ENCODE assay signal across 8 mouse cellular contexts in genomic region chr11:69036486-69037230, GRCm38 (mm10). TPM values are rescaled to one million over a fixed set of nuclear protein-coding genes. Genes with fewer than 3 reads are reported as not detected.
DNase-seq lines count a peak whose midpoint lies in the region; ATAC-seq and TF ChIP-seq lines count a peak whose summit lies in the region.

No protein-coding gene starts in this region.

- peak overlapping the region; percentile 66 for H3K9ac ChIP-seq in heart, embryonic 15.5 days
- H3K9ac ChIP-seq in liver, embryonic 15.5 days = peak overlapping the region; percentile 64
- H3K9ac ChIP-seq in neural tube, embryonic 15.5 days (replicated peaks) = peak overlapping the region; percentile 75

- H3K27me3 ChIP-seq in heart, embryonic 15.5 days = no peaks in the 10 kb centered on the region
- no peaks in the 10 kb centered on the region for H3K27me3 ChIP-seq in liver, embryonic 15.5 days
- H3K27me3 ChIP-seq in neural tube, embryonic 15.5 days (replicated peaks) = no peaks in the 10 kb centered on the region

- DNase-seq in 416B (ENCODE audit: low read depth) = peak; percentile 88
- peak; percentile 83 for DNase-seq in adrenal gland, postnatal 25 days
- peak; percentile 87 to 91 for DNase-seq in kidney, postnatal 36 days
- peak; percentile 85 for DNase-seq in testis, postnatal 10 days (ENCODE audit: low spot score)

- ATAC-seq in heart, embryonic 15.5 days (replicated peaks; ENCODE audit: insufficient number of reproducible peaks, insufficient read depth, low FRiP score, low read depth) = no peak
- ATAC-seq in liver, embryonic 15.5 days (ENCODE audit: insufficient read depth) = peak; percentile 10; the same call in 1 of the 2 replicates
- ATAC-seq in neural tube, embryonic 15.5 days (ENCODE audit: low FRiP score) = 0 out of 2 replicates have a peak, but pooled peaks have one; percentile 30

- no peak for TF ChIP-seq CTCF in embryonic fibroblast, embryonic 13.5 days (IDR thresholded peaks at IDR 0.05; ENCODE audit: borderline replicate concordance, insufficient read depth, low read length)

- H3K36me3 ChIP-seq in heart, embryonic 15.5 days = peaks cover 34% of the 10 kb centered on the region
- H3K36me3 ChIP-seq in liver, embryonic 15.5 days (replicated peaks) = peaks cover 36% of the 10 kb centered on the region
- peaks cover 32% of the 10 kb centered on the region for H3K36me3 ChIP-seq in neural tube, embryonic 15.5 days

- H3K4me1 ChIP-seq in embryonic fibroblast, embryonic 13.5 days (ENCODE audit: control insufficient read depth, insufficient read depth, low read length) = peaks cover 10% of the 10 kb centered on the region
- peaks cover 26% of the 10 kb centered on the region for H3K4me1 ChIP-seq in heart, embryonic 15.5 days (replicated peaks)
- H3K4me1 ChIP-seq in liver, embryonic 15.5 days (replicated peaks) = peaks cover 60% of the 10 kb centered on the region
- peaks cover 32% of the 10 kb centered on the region for H3K4me1 ChIP-seq in neural tube, embryonic 15.5 days

- TF ChIP-seq POLR2A in embryonic fibroblast, embryonic 13.5 days (IDR thresholded peaks at IDR 0.05; ENCODE audit: low read depth, low read length) = peak; percentile 77

- WGBS in heart, embryonic 15.5 days = 10% methylated on average over 20 of the region's 20 CpGs
- WGBS in liver, embryonic 15.5 days (ENCODE audit: insufficient replicate concordance) = 8% methylated on average over 20 of the region's 20 CpGs
- WGBS in neural tube, embryonic 15.5 days = 10% methylated on average over 20 of the region's 20 CpGs

- H3K4me3 ChIP-seq in embryonic fibroblast, embryonic 13.5 days (ENCODE audit: insufficient read depth, low read length) = peak overlapping the region; percentile 74
- peak overlapping the region; percentile 73 for H3K4me3 ChIP-seq in heart, embryonic 15.5 days
- H3K4me3 ChIP-seq in liver, embryonic 15.5 days (replicated peaks) = peak overlapping the region; percentile 71
- peak overlapping the region; percentile 67 for H3K4me3 ChIP-seq in neural tube, embryonic 15.5 days (replicated peaks)

- peak overlapping the region; percentile 59 for H3K4me2 ChIP-seq in heart, embryonic 15.5 days
- H3K4me2 ChIP-seq in liver, embryonic 15.5 days = peak overlapping the region; percentile 88
- peak overlapping the region; percentile 70 for H3K4me2 ChIP-seq in neural tube, embryonic 15.5 days

- H3K27ac ChIP-seq in embryonic fibroblast, embryonic 13.5 days (ENCODE audit: insufficient read depth, low read length) = peak overlapping the region; percentile 70
- H3K27ac ChIP-seq in heart, embryonic 15.5 days = peak overlapping the region; percentile 81
- peak overlapping the region; percentile 79 for H3K27ac ChIP-seq in liver, embryonic 15.5 days (replicated peaks)
- peak overlapping the region; percentile 88 for H3K27ac ChIP-seq in neural tube, embryonic 15.5 days (replicated peaks)

- no peaks in the 10 kb centered on the region for H3K9me3 ChIP-seq in heart, embryonic 15.5 days (replicated peaks)
- no peaks in the 10 kb centered on the region for H3K9me3 ChIP-seq in liver, embryonic 15.5 days (replicated peaks)
- H3K9me3 ChIP-seq in neural tube, embryonic 15.5 days (replicated peaks) = no peaks in the 10 kb centered on the region

RNA-seq across cellular contexts. Expression of gene Aurkb, which starts 8.8 kb away (rescaled TPM):
- 9.7 and 11.8 TPM in 2 replicates for total RNA-seq in adrenal gland, postnatal 25 days (2021)
- 31.5 and 44.0 TPM in 2 replicates for polyA plus RNA-seq in embryonic fibroblast, embryonic 13.5 days (2011; ENCODE audit: insufficient read length, low read depth, missing spikeins)
- polyA plus RNA-seq in heart, embryonic 15.5 days (2015; fragmentation: Nextera tagmentation; extraction: Ambion mirVana) = 64.3 and 92.4 TPM in 2 replicates
- polyA plus RNA-seq in liver, embryonic 15.5 days (2015; fragmentation: Nextera tagmentation; extraction: Ambion mirVana) = 111 and 115 TPM in 2 replicates
- polyA plus RNA-seq in neural tube, embryonic 15.5 days (2015; fragmentation: Nextera tagmentation; extraction: Ambion mirVana) = 15.6 and 47.4 TPM in 2 replicates

RNA-seq across cellular contexts. Expression of gene Ctc1, which starts 20.9 kb away (rescaled TPM):
- 32.9 and 33.9 TPM in 2 replicates for total RNA-seq in adrenal gland, postnatal 25 days (2021)
- polyA plus RNA-seq in embryonic fibroblast, embryonic 13.5 days (2011; ENCODE audit: insufficient read length, low read depth, missing spikeins) = 43.2 and 44.2 TPM in 2 replicates
- 38.3 and 47.5 TPM in 2 replicates for polyA plus RNA-seq in heart, embryonic 15.5 days (2015; fragmentation: Nextera tagmentation; extraction: Ambion mirVana)
- polyA plus RNA-seq in liver, embryonic 15.5 days (2015; fragmentation: Nextera tagmentation; extraction: Ambion mirVana) = 20.5 and 20.9 TPM in 2 replicates
- polyA plus RNA-seq in neural tube, embryonic 15.5 days (2015; fragmentation: Nextera tagmentation; extraction: Ambion mirVana) = 53.4 and 55.0 TPM in 2 replicates

RNA-seq across cellular contexts. Expression of gene Borcs6, which starts 22.9 kb away (rescaled TPM):
- total RNA-seq in adrenal gland, postnatal 25 days (2021) = 23.1 and 32.0 TPM in 2 replicates
- polyA plus RNA-seq in embryonic fibroblast, embryonic 13.5 days (2011; ENCODE audit: insufficient read length, low read depth, missing spikeins) = 9.7 and 11.2 TPM in 2 replicates
- 10.5 and 11.7 TPM in 2 replicates for polyA plus RNA-seq in heart, embryonic 15.5 days (2015; fragmentation: Nextera tagmentation; extraction: Ambion mirVana)
- polyA plus RNA-seq in liver, embryonic 15.5 days (2015; fragmentation: Nextera tagmentation; extraction: Ambion mirVana) = 4.3 and 5.3 TPM in 2 replicates
- 20.6 and 24.0 TPM in 2 replicates for polyA plus RNA-seq in neural tube, embryonic 15.5 days (2015; fragmentation: Nextera tagmentation; extraction: Ambion mirVana)

RNA-seq across cellular contexts. Expression of gene Pfas, which starts 28.4 kb away (rescaled TPM):
- total RNA-seq in adrenal gland, postnatal 25 days (2021) = 39.7 and 40.1 TPM in 2 replicates
- polyA plus RNA-seq in embryonic fibroblast, embryonic 13.5 days (2011; ENCODE audit: insufficient read length, low read depth, missing spikeins) = 16.6 and 22.7 TPM in 2 replicates
- polyA plus RNA-seq in heart, embryonic 15.5 days (2015; fragmentation: Nextera tagmentation; extraction: Ambion mirVana) = 14.9 and 18.7 TPM in 2 replicates
- polyA plus RNA-seq in liver, embryonic 15.5 days (2015; fragmentation: Nextera tagmentation; extraction: Ambion mirVana) = 17.0 and 18.5 TPM in 2 replicates
- polyA plus RNA-seq in neural tube, embryonic 15.5 days (2015; fragmentation: Nextera tagmentation; extraction: Ambion mirVana) = 15.5 and 20.2 TPM in 2 replicates

RNA-seq across cellular contexts. Expression of gene Tmem107, which starts 33.9 kb away (rescaled TPM):
- 18.3 and 21.8 TPM in 2 replicates for total RNA-seq in adrenal gland, postnatal 25 days (2021)
- 14.0 and 17.6 TPM in 2 replicates for polyA plus RNA-seq in embryonic fibroblast, embryonic 13.5 days (2011; ENCODE audit: insufficient read length, low read depth, missing spikeins)
- 37.0 and 40.9 TPM in 2 replicates for polyA plus RNA-seq in heart, embryonic 15.5 days (2015; fragmentation: Nextera tagmentation; extraction: Ambion mirVana)
- 20.2 and 21.6 TPM in 2 replicates for polyA plus RNA-seq in liver, embryonic 15.5 days (2015; fragmentation: Nextera tagmentation; extraction: Ambion mirVana)
- polyA plus RNA-seq in neural tube, embryonic 15.5 days (2015; fragmentation: Nextera tagmentation; extraction: Ambion mirVana) = 33.3 and 39.2 TPM in 2 replicates
